Mouse (Mus musculus) right cerebral cortex, postnatal 36 days (tissue): ENCODE results near the gene Grk6.

ENCODE experiments used
- DNase-seq, 2 experiments: peaks; one replicate each; pipeline ENCODE4 v3.0.0; 2022; ENCODE audit warnings: low spot score in 2 of 2, mixed read lengths in 1 of 2

Gene Grk6

DNA sequence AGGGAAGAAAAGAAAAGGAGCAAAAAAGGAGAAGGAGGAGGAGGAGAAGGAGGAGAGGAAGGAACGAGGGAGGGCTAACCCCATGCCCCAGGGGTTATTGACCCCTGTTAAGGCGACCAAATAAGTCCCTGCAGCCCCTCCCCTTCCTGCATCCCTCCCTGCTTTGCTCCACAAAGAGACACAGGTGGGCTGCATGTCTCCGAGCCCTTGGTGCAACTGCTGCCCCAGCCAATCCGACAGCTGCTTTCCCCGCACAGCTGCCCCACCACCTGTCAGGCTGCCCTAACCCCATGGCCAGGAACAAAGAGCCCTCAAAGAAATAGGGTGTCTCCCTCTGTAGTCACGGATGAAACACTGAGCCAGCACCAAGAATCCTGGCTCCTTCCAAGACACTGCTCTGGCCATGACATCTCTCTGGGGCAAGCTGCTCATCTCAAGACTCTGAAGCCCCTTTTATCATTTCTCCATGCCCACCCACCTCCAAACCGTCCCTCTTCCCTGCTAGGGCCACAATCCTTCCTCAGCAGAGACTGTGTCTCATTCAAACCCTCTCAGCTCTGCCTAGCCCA is 39.7 kb downstream of the Grk6 start:
- no peak for DNase-seq

DNA sequence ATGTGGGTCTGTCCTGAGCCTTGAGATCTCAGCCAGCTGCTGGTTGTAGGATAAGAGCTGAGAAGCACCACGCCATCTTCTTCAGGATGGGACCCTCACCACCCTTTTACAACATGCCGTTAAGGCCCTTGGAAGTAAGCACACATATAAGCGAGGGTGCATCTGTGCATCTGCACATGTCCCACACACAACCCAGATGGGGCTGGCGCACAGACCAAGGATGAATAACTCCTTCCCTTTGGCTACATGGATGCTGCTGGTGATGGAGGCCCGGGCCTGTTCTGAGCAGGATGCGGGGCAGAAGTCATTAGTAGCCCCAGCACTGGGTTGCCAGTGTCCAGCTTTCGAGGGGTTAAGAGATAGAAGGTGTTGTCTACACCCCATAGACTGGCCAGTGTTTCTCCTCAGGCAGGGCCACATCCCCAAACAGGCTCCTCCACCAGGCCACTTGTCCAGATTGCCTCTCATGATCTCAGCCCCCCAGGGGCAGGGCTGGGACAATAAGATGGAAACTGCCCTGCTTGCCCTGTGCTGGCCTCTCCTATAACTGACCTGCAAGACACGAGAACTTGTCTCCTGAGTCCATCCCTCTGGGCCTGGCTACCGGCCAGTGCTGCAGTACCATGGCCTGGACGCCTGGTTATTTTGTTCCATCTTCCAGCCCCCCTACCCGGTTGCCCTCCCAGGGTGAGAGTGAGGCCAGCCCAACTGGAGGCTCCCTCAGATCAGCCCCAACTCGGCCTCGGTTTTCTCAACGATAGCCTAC is 41.3 kb downstream of the Grk6 start:
- no peak for DNase-seq

- no peak for DNase-seq
These were observed 42.2 kb downstream of the Grk6 start for GRCm38 (mm10) chr13:55486916-55487577.

DNA sequence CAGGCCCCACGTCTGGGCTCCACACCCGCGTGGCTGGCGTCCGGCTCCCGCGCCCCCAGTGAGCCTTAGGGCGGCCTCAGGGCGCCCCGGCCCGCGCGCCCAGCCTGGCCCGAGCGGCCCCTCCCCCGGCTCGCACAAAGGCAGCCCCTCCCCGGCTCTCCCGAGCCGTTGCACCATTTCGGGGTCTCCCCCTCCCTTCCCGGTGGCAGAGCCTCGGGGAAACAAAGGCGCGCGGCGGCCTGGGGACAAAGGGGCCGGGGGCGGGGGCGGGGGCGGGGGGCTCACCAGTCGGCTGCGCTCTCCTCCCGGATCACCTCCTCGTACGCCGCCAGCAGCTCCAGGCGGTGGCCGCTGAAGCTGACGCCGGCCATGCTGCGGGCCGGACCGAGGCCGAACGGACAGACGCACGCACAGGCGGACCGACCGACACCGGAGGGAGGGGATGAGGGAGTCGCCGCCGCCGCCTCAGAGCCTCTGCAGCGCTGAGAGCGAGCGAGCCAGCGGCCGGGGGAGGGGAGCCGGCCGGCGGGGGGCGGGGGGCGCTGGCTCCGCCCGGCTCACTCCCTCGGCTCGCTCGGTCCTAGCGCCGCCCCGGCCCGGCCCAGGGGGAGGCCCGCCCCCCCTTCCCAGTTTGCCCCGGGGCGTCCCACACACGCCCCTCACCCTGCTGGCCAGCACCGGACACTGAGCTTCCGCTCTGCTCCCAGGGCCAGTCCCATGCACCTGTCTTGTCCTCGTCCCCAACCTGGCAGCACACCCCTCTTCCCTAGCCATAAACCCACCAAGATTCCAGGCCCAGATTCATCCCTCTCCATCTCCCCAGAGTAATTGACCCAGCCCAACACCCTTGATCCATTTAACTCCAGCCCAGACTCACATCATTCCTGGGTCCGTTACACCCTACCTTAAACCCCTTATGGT is 43.0 kb downstream of the Grk6 start, which contains the start of gene Dbn1:
Dbn1 (minus strand) TSS at position 534 of the 921 bp plus-strand sequence.
- DNase-seq, result no peak

DNA sequence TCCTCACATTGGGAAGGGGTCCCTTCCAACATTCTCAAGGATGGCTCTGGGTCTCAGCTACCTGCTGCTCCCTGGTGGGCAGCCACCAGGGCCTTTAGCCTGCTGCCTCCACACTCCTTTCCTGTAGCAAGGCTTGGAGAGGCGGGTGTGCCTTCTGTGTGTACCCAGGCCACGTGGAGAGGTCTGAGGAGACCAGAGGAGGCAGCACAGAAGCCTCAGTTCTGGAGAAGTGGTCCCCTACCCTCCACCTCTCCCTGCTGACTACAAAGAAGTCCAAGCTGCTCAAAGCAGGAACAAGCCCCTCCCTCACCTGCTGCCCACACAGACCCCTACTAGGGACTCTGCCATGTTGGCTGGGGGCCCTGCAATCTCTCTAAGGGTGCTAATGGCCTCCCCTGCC is 49.4 kb downstream of the Grk6 start:
- DNase-seq, result no peak

- no peak for DNase-seq
These were observed 50.2 kb downstream of the Grk6 start for GRCm38 (mm10) chr13:55494883-55495621.

GRCm38 (mm10) chr13:55495702-55496101 is 50.8 kb downstream of the Grk6 start:
- no peak for DNase-seq

DNA sequence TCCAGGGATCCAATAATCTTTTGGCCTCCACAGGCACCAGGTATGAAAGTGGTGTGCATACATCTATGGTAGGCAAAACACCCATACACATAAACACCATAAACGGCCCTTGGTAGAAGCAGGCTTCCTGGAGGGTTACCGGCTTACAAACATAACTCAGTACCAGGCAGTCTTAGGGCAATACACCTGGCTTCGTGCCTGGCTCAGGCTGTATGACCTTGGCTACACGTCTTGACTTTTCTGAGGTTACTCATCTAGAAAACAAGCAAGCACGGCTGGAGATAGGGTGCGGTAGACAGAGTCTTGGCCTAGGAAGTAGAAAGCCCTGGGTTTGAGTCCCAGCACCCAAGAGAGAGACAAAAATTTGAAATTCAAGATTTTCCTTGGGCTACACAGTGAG is 51.8 kb downstream of the Grk6 start:
- DNase-seq, result no peak

- DNase-seq, result no peak
These were observed 54.0 kb downstream of the Grk6 start for GRCm38 (mm10) chr13:55498906-55499305.

- no peak for DNase-seq
These were observed 55.7 kb downstream of the Grk6 start for GRCm38 (mm10) chr13:55500575-55500974.

GRCm38 (mm10) chr13:55502405-55502804 is 57.5 kb downstream of the Grk6 start:
- no peak for DNase-seq

DNA sequence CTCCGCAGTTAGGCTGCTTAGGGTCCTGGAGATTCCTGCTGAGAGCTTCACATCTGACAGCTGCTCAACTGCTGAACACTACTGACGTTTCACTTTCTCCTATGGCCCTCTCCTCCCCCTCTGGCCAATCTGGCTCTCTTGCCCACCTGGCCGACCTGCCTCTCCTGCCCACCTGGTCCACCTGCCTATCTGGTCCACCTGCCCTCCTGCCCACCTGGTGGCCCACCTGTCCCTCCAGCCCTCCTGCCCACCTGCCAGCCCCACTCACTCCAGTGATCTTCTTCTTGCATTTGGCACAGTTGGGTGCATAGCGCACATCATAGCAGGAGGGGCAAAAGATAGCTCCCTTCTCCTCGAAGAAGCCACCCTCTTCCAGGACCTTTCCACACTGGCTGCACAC is 59.5 kb downstream of the Grk6 start:
- DNase-seq, result no peak

GRCm38 (mm10) chr13:55505810-55506209 is 60.9 kb downstream of the Grk6 start:
- DNase-seq, result no peak

- DNase-seq, result no peak
These were observed 61.8 kb downstream of the Grk6 start for GRCm38 (mm10) chr13:55506697-55507096.

GRCm38 (mm10) chr13:55507877-55508276 is 63.0 kb downstream of the Grk6 start:
- no peak for DNase-seq

DNA sequence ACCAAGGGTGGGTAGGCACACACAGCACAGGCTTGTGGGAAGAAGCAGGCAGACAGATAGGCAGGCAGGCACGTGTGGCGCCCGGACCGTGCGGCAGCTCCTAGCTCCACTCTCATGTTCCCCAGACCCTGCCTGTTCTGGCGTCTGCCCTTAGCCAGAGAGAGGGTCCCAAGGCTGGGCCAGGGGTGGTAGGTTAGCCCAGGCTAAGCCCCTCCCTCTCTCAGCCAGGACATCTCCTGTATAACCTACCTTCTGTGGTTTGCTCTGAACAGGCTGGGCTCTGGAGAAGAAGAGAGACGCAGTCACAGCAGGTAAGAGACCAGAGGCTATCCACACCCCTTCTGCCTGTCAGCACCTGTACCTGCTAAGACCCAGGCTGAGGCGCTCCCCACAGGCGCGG is 63.7 kb downstream of the Grk6 start:
- no peak for DNase-seq

- DNase-seq, result no peak
These were observed 65.4 kb downstream of the Grk6 start for GRCm38 (mm10) chr13:55510332-55510667.
